Mouse (Mus musculus): ENCODE data around the gene Mapkbp1. TPM values are rescaled to one million over a fixed set of nuclear protein-coding genes. Genes with fewer than 3 reads are reported as not detected.

The Mapkbp1 gene
- polyA plus RNA-seq, 1 experiment from 2014 or later, result 8.9 TPM

- no peaks in the 10 kb centered on the region for H3K27me3 ChIP-seq (ENCODE audit: control insufficient read depth, insufficient read depth, low read length)
- no peak overlapping the region for H3K4me2 ChIP-seq (replicated peaks)
- no peak overlapping the region for H3K4me3 ChIP-seq (replicated peaks; ENCODE audit: low read length)
- H3K9me3 ChIP-seq (ENCODE audit: control insufficient read depth, low read length), result no peaks in the 10 kb centered on the region
- 92% methylated on average over 4 of the region's 4 CpGs for WGBS
- ATAC-seq (ENCODE audit: low FRiP score) (no peak), DNase-seq (ENCODE audit: low spot score) (no peak)
- no peaks in the 10 kb centered on the region for H3K4me1 ChIP-seq (replicated peaks; ENCODE audit: control insufficient read depth, insufficient read depth, low read length)
- H3K27ac ChIP-seq, result no peak overlapping the region
- no peaks in the 10 kb centered on the region for H3K36me3 ChIP-seq (replicated peaks; ENCODE audit: control insufficient read depth, insufficient read depth)
- no peak overlapping the region for H3K9ac ChIP-seq
These were observed 16.5 kb downstream of the Mapkbp1 start for GRCm38 (mm10) chr2:119988952-119989351.

GRCm38 (mm10) chr2:119990881-119991280, 18.4 kb downstream of the Mapkbp1 start:
- Histone ChIP-seq H3K9ac (no peak overlapping the region), H3K36me3 (replicated peaks; ENCODE audit: control insufficient read depth, insufficient read depth) (no peaks in the 10 kb centered on the region), H3K27ac (no peak overlapping the region), H3K4me3 (replicated peaks; ENCODE audit: low read length) (no peak overlapping the region), H3K4me2 (replicated peaks) (no peak overlapping the region), H3K4me1 (replicated peaks; ENCODE audit: control insufficient read depth, insufficient read depth, low read length) (0 out of 2 replicates have a peak, but pooled peaks cover 7% of the 10 kb centered on the region), H3K9me3 (ENCODE audit: control insufficient read depth, low read length) (no peaks in the 10 kb centered on the region), H3K27me3 (ENCODE audit: control insufficient read depth, insufficient read depth, low read length) (no peaks in the 10 kb centered on the region)
- DNase-seq (ENCODE audit: low spot score), result no peak
- 90% methylated on average over 6 of the region's 6 CpGs for WGBS
- ATAC-seq (ENCODE audit: low FRiP score), result no peak

- DNase-seq (ENCODE audit: low spot score) (no peak), ATAC-seq (ENCODE audit: low FRiP score) (no peak)
- Histone ChIP-seq H3K4me3 (replicated peaks; ENCODE audit: low read length) (no peak overlapping the region), H3K9me3 (ENCODE audit: control insufficient read depth, low read length) (no peaks in the 10 kb centered on the region), H3K27ac (no peak overlapping the region), H3K36me3 (replicated peaks; ENCODE audit: control insufficient read depth, insufficient read depth) (no peaks in the 10 kb centered on the region), H3K9ac (no peak overlapping the region), H3K4me1 (replicated peaks; ENCODE audit: control insufficient read depth, insufficient read depth, low read length) (0 out of 2 replicates have a peak, but pooled peaks cover 7% of the 10 kb centered on the region), H3K27me3 (ENCODE audit: control insufficient read depth, insufficient read depth, low read length) (no peaks in the 10 kb centered on the region), H3K4me2 (replicated peaks) (no peak overlapping the region)
- WGBS, result 90% methylated on average over 2 of the region's 2 CpGs
These were observed 19.9 kb downstream of the Mapkbp1 start for GRCm38 (mm10) chr2:119992349-119992748.

- 43% methylated on average over 2 of the region's 2 CpGs for WGBS
- H3K27me3 ChIP-seq (ENCODE audit: control insufficient read depth, insufficient read depth, low read length), result no peaks in the 10 kb centered on the region
- no peaks in the 10 kb centered on the region for H3K9me3 ChIP-seq (ENCODE audit: control insufficient read depth, low read length)
- DNase-seq (ENCODE audit: low spot score) (no peak), ATAC-seq (ENCODE audit: low FRiP score) (no peak)
- 0 out of 2 replicates have a peak, but pooled peaks cover 7% of the 10 kb centered on the region for H3K4me1 ChIP-seq (replicated peaks; ENCODE audit: control insufficient read depth, insufficient read depth, low read length)
- H3K36me3 ChIP-seq (replicated peaks; ENCODE audit: control insufficient read depth, insufficient read depth), result no peaks in the 10 kb centered on the region
- no peak overlapping the region for H3K9ac ChIP-seq
- no peak overlapping the region for H3K4me2 ChIP-seq (replicated peaks)
- no peak overlapping the region for H3K27ac ChIP-seq
- H3K4me3 ChIP-seq (replicated peaks; ENCODE audit: low read length), result no peak overlapping the region
These were observed 21.0 kb downstream of the Mapkbp1 start for GRCm38 (mm10) chr2:119993515-119993914.

DNA sequence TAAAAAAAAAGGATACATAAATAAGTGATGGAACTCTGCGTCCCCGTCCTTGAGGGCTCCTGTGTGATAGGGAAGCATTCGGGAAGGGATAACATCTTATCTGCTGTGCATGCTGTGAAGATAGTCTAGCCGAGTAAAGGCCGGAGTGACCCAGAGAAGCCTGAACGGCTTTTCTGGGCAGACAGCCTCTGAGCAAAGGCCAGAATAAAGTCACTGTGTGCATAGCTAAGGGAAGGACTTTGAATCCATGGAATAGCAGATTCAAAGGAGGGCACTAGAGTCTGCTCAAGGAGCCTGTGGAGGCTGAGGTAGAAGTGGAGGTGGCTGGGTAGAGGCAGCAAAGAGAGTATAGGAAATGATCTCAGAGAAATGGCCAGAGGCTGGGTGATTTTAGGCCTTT, 22.3 kb downstream of the Mapkbp1 start:
- Histone ChIP-seq H3K4me3 (replicated peaks; ENCODE audit: low read length) (no peak overlapping the region), H3K4me2 (replicated peaks) (no peak overlapping the region), H3K9ac (no peak overlapping the region), H3K36me3 (replicated peaks; ENCODE audit: control insufficient read depth, insufficient read depth) (no peaks in the 10 kb centered on the region; the same call in 1 of the 2 replicates), H3K27me3 (ENCODE audit: control insufficient read depth, insufficient read depth, low read length) (no peaks in the 10 kb centered on the region), H3K27ac (peak overlapping the region; percentile 73), H3K9me3 (ENCODE audit: control insufficient read depth, low read length) (no peaks in the 10 kb centered on the region), H3K4me1 (replicated peaks; ENCODE audit: control insufficient read depth, insufficient read depth, low read length) (0 out of 2 replicates have a peak, but pooled peaks cover 7% of the 10 kb centered on the region)
- 89% methylated on average over 6 of the region's 6 CpGs for WGBS
- DNase-seq (ENCODE audit: low spot score), result no peak
- ATAC-seq (ENCODE audit: low FRiP score), result no peak

- no peak for ATAC-seq (ENCODE audit: low FRiP score)
- DNase-seq (ENCODE audit: low spot score), result no peak
- H3K4me1 ChIP-seq (replicated peaks; ENCODE audit: control insufficient read depth, insufficient read depth, low read length), result 0 out of 2 replicates have a peak, but pooled peaks cover 7% of the 10 kb centered on the region
These were observed 23.1 kb downstream of the Mapkbp1 start for GRCm38 (mm10) chr2:119995391-119996281.

GRCm38 (mm10) chr2:119997354-119997753, 24.9 kb downstream of the Mapkbp1 start:
- Histone ChIP-seq H3K36me3 (replicated peaks; ENCODE audit: control insufficient read depth, insufficient read depth) (no peaks in the 10 kb centered on the region; the same call in 1 of the 2 replicates), H3K9ac (no peak overlapping the region), H3K4me1 (replicated peaks; ENCODE audit: control insufficient read depth, insufficient read depth, low read length) (0 out of 2 replicates have a peak, but pooled peaks cover 7% of the 10 kb centered on the region), H3K27ac (no peak overlapping the region), H3K4me2 (replicated peaks) (no peak overlapping the region), H3K9me3 (ENCODE audit: control insufficient read depth, low read length) (no peaks in the 10 kb centered on the region), H3K27me3 (ENCODE audit: control insufficient read depth, insufficient read depth, low read length) (no peaks in the 10 kb centered on the region), H3K4me3 (replicated peaks; ENCODE audit: low read length) (no peak overlapping the region)
- no peak for ATAC-seq (ENCODE audit: low FRiP score)
- DNase-seq (ENCODE audit: low spot score), result no peak
- 84% methylated on average over 4 of the region's 4 CpGs for WGBS

More at GRCm38 (mm10) chr2:119995391-119996281, 23.1 kb downstream of the Mapkbp1 start:
- WGBS, result 66% methylated on average over 9 of the region's 9 CpGs
- no peaks in the 10 kb centered on the region for H3K27me3 ChIP-seq (ENCODE audit: control insufficient read depth, insufficient read depth, low read length)
- H3K9me3 ChIP-seq (ENCODE audit: control insufficient read depth, low read length), result no peaks in the 10 kb centered on the region
- no peak overlapping the region for H3K9ac ChIP-seq
- no peak overlapping the region for H3K4me3 ChIP-seq (replicated peaks; ENCODE audit: low read length)
- no peak overlapping the region for H3K4me2 ChIP-seq (replicated peaks)
- H3K36me3 ChIP-seq (replicated peaks; ENCODE audit: control insufficient read depth, insufficient read depth), result no peaks in the 10 kb centered on the region; the same call in 1 of the 2 replicates
- peak overlapping the region; percentile 73 for H3K27ac ChIP-seq

DNA sequence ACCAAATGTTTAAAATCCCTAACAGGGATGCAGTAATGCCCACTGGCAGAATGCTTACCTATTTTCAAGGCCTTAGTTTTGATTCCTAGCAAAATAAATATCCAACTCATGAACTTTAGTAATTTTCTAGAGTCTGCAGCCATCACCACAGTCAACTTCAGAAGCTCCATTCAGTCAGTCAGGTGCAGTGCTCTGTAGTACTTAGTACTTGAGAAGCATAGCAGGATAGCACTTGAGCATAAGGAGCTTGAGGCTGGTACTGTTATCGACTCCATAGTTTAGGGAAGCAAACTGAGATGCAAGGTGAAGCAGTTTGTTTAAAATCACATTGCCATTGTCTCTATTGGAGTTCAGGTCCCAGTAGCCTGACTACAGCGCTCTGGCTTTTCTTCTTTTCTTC, 27.2 kb downstream of the Mapkbp1 start:
- DNase-seq (ENCODE audit: low spot score) (no peak), ATAC-seq (ENCODE audit: low FRiP score) (no peak)
- Histone ChIP-seq H3K9ac (no peak overlapping the region), H3K9me3 (ENCODE audit: control insufficient read depth, low read length) (no peaks in the 10 kb centered on the region), H3K36me3 (replicated peaks; ENCODE audit: control insufficient read depth, insufficient read depth) (no peaks in the 10 kb centered on the region; the same call in 1 of the 2 replicates), H3K4me3 (replicated peaks; ENCODE audit: low read length) (no peak overlapping the region), H3K4me2 (replicated peaks) (no peak overlapping the region), H3K4me1 (replicated peaks; ENCODE audit: control insufficient read depth, insufficient read depth, low read length) (0 out of 2 replicates have a peak, but pooled peaks cover 7% of the 10 kb centered on the region), H3K27me3 (ENCODE audit: control insufficient read depth, insufficient read depth, low read length) (no peaks in the 10 kb centered on the region), H3K27ac (no peak overlapping the region)
- 91% methylated on average over 2 of the region's 2 CpGs for WGBS

DNA sequence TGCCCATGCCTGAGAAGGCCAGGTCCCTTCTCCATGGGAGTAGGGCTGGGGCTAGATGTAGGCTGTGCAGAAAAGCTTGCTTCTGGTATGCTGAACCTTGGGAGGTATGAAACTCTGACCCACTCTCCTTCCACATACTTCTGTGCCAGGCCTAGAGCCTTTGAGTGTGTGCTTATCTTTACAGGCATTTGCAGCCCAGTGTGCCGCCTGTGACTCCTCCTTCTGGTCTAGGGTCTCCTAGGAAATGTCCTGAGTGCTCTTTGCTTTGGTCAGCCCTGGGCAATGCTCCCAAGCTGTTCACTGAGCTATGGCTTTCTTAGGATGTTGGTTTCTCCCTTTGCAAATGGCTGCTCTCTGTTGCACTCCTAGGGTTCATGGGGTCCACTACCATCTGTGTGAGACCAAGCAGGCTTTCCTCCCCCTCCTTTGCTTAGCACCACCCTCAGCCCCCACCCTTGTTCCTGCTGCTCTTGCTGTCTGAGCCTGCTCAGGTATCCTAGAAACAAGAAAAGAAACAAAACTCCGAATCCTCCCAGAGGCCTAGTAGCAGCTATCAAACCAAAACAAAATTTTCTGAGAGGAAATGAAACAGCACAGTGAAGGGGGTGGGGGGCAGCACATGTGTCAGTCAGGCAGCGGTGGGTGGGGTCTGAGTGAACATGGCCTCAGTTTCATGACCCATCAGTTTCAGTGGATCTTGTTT, 28.5 kb downstream of the Mapkbp1 start:
- Histone ChIP-seq H3K9me3 (ENCODE audit: control insufficient read depth, low read length) (no peaks in the 10 kb centered on the region), H3K4me2 (replicated peaks) (no peak overlapping the region), H3K4me1 (replicated peaks; ENCODE audit: control insufficient read depth, insufficient read depth, low read length) (no peaks in the 10 kb centered on the region), H3K36me3 (replicated peaks; ENCODE audit: control insufficient read depth, insufficient read depth) (no peaks in the 10 kb centered on the region; the same call in 1 of the 2 replicates), H3K4me3 (replicated peaks; ENCODE audit: low read length) (no peak overlapping the region), H3K27me3 (ENCODE audit: control insufficient read depth, insufficient read depth, low read length) (no peaks in the 10 kb centered on the region), H3K27ac (no peak overlapping the region), H3K9ac (no peak overlapping the region)
- DNase-seq (ENCODE audit: low spot score), result no peak
- WGBS, result 80% methylated on average over 3 of the region's 3 CpGs
- no peak for ATAC-seq (ENCODE audit: low FRiP score)

Measured in hindbrain, embryonic 14.5 days (tissue).